Mouse (Mus musculus) layer of hippocampus, postnatal 25 days (tissue): ENCODE measurements around the gene Prkcq. TPM values are rescaled to one million over a fixed set of nuclear protein-coding genes. Genes with fewer than 3 reads are reported as not detected.
A peak's percentile ranks its signal among the peaks of the same experiment; 100 is the strongest.

Source experiments
- DNase-seq, 2 experiments: peaks; one replicate each; pipeline ENCODE4 v3.0.0; 2022; ENCODE audit warnings: mixed read lengths in 2 of 2, low spot score in 1 of 2; ENCODE audit errors: extremely low spot score in 1 of 2
- total RNA-seq, 2 experiments: library from RNA; stranded (reverse); gene quantifications; 2 replicates each; pipeline ENCODE4 v1.2.3; 2021

Prkcq gene
- total RNA-seq, 2 experiments from 2014 or later: 10.9 to 12.0 TPM

- peak in 1 of 2 experiments; percentile 5 for DNase-seq
Observed at GRCm38 (mm10) chr2:11287834-11288530, 116.1 kb downstream of the Prkcq start.

- DNase-seq: peak; percentile 73 to 91
Observed at GRCm38 (mm10) chr2:11288531-11288846, 116.6 kb downstream of the Prkcq start.

GRCm38 (mm10) chr2:11290931-11291330 is 119.0 kb downstream of the Prkcq start:
- DNase-seq: no peak

GRCm38 (mm10) chr2:11291570-11292405 is 119.9 kb downstream of the Prkcq start:
- no peak for DNase-seq

- no peak for DNase-seq
Observed at GRCm38 (mm10) chr2:11293144-11293543, 121.2 kb downstream of the Prkcq start.

- no peak for DNase-seq
Observed at GRCm38 (mm10) chr2:11294643-11295191, 122.8 kb downstream of the Prkcq start.

- DNase-seq: no peak
Observed at GRCm38 (mm10) chr2:11298811-11299210, 126.9 kb downstream of the Prkcq start.

- DNase-seq: no peak
Observed at GRCm38 (mm10) chr2:11299366-11299765, 127.5 kb downstream of the Prkcq start.

GRCm38 (mm10) chr2:11300362-11300761 is 128.5 kb downstream of the Prkcq start:
- DNase-seq: no peak

- peak; percentile 11 to 27 for DNase-seq
Observed at GRCm38 (mm10) chr2:11320241-11320640, 148.3 kb downstream of the Prkcq start.

- no peak for DNase-seq
Observed at GRCm38 (mm10) chr2:11322396-11322795, 150.5 kb downstream of the Prkcq start.

GRCm38 (mm10) chr2:11327280-11327679 is 155.4 kb downstream of the Prkcq start:
- DNase-seq: no peak

- DNase-seq: no peak
Observed at GRCm38 (mm10) chr2:11329407-11330224, 157.7 kb downstream of the Prkcq start.

GRCm38 (mm10) chr2:11331528-11332446 is 159.9 kb downstream of the Prkcq start:
- DNase-seq: peak; percentile 40 to 73

GRCm38 (mm10) chr2:11332469-11332868 is 160.6 kb downstream of the Prkcq start:
- no peak for DNase-seq

GRCm38 (mm10) chr2:11333301-11334017 is 161.6 kb downstream of the Prkcq start:
- no peak for DNase-seq

GRCm38 (mm10) chr2:11336320-11336719 is 164.4 kb downstream of the Prkcq start:
- no peak for DNase-seq

GRCm38 (mm10) chr2:11338931-11339839 is 167.3 kb downstream of the Prkcq start:
- DNase-seq: no peak
